Mouse (Mus musculus): Measurements from ENCODE around the gene Itga2.

Itga2 gene

DNA sequence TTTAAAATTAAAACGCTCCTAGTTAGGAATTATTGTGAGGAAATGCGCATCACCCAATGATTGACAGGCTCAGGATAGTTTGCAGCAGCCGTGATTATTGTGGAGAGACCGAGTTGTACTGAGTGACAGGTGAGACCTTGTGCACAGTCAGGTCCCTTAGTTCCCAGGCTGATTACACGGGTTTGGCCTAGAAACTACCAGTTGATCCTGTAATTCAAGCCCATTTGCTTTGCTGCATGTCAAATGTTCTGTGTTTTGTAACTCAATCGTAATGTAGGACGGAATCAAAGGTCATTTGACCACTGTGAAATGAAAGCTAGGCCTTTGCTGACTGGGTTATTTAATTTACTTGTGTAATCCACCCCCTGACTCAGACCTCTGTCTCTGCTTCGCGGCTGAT lies 113.4 kb downstream of the Itga2 start:
- no peak for DNase-seq (ENCODE audit: low read depth)

DNA sequence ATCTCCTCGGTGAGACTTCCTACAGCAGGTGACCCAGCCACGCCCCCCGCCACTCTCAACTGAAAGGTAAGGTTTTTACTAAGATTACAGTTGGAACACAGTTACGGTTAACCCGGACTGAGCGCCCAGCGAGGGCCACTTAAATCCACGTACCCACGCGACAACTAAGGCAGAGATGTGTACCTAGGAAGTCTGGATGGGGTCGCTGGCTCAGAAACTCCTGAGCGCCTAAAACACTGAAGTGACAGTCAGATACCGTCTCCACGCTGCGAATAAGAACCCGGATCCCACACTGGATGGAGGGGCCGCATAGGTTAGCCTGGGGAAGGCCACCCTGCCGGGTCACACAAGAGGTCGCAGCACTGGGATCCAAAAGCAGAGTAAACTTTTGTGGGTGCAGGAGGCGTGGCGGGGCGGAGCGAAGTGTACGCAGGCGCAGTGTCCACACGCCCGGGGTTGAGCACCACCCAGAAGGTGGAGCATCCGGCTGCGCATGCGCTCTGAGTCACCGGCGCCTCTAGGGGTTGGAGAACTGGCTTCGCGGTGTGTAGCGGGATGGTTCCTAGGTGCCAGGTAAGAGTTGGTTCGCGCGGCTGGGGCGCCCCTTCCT lies 114.0 kb downstream of the Itga2 start, which contains the start of gene Mocs2:
Mocs2 (plus strand) TSS at position 486 of the 610 bp plus-strand sequence.
- DNase-seq (ENCODE audit: low read depth): peak; percentile 89

DNA sequence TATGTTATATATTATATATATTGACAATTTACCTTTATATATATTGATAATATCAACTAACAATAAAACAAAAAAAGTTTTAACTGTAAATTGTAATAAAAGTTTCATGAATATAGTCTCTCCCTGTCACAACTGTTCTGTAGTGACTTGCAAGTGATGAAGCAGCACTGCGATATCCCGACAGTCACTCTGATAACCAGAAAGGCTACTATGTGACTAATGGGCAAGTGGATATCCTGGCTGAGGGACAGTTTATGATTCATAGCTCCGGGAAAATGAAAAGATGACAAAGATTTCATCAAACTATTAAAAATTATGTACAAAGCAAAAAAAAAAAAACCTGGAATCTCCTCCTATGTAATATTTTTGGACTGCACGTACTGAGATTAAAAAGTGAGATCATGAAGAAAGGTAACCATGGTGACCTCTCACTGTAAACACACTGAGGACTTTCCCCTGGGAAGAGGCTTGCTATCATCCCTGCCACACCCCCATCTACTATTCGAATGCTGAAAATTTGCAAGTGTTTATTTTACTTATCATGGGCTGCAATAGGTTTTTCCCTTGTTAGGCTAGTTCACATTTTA lies 122.2 kb downstream of the Itga2 start:
- no peak for DNase-seq (ENCODE audit: low read depth)

DNA sequence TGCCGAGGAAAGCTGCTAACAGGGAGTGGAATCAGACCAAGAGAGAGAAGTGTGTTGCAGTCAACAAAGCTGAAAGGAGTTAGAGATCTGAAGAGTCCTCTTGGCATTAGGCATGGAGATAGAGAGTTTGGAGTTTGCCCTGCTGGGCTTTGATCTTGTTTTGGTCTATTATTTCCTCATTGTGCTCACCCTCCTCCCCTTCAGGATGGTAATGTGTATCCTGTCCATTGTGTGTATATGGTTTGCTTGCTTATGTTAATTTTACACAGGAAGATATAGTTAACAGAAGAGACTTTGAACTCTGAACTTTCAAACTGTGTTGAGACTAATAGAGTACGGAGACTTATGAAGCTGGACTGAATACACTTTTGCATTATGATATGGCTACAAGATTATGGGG lies 128.9 kb downstream of the Itga2 start:
- DNase-seq (ENCODE audit: low read depth): no peak

DNA sequence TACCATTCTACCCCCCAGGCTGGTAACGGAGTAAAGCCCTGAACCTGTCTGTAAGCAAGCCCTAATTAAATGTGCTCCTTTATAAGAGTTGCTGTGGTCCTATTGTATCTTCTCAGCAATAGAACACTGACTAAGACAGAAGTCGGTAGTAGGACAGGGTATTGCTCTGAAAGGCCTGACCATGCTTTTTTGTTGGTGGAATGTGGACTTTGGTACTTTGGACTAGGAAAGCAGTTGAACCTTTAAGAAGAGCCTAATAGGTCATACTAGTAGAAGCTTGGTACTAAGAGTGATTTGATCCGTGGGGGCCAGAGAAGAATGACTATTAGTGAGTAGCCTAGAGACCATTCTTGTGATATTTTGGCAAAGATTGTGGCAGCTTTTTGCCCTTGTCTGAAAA lies 130.0 kb downstream of the Itga2 start:
- no peak for DNase-seq (ENCODE audit: low read depth)

DNA sequence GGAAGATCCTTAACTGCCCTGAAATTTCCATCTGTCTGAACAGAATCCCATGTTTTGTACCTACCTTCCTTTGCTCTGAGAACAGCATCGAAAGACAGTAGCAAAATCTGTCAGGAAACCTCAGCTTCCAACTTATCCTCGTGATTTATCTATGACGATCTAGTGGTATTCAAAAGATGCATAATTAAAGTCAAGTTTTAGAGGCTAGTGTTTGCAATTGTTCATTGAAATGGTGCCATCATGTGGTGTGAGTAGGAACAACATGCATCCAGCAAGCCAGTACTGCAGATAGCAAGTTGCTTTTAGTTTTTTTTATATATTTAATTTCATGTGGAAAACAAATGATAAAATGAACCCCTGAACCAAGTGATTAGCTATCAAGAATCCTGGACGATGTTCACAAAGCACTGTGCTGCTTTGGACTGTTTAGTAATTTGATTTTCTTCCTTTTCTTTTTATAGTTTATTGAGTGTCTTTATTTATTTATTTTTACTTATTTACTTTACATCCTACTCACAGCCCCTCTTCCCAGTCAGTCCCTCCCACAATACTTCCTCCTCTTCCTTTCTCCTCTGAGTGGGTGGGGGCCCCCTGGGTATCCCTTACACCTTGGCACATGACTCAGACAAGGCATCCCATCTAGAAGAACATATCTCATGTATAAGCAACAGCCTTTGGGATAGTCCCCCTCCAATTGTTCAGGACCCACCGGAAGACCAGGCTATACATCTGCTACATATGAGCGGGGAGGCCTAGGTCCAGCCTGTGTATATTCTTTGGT lies 138.5 kb downstream of the Itga2 start:
- DNase-seq (ENCODE audit: low read depth): peak; percentile 24

DNA sequence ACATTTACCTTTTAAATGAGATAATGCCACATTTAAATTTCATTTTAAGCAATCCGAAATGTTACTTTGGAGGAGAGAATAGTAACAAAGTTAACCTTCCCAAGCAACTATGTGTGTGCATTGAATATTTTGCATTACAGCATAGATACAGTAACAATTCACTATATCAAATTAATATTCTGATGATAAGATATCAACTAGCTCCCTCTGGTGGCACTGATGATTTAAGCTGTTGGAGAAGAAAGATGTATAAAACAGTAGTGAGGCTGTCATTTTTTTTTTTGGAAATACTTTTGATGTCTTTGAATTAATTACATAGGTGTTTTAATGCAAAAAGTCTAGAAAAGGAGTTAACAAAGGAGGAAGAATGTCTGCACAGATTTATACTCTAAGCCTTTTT lies 140.4 kb downstream of the Itga2 start:
- peak; percentile 10 for DNase-seq (ENCODE audit: low read depth)
